In the genomic region with DNA sequence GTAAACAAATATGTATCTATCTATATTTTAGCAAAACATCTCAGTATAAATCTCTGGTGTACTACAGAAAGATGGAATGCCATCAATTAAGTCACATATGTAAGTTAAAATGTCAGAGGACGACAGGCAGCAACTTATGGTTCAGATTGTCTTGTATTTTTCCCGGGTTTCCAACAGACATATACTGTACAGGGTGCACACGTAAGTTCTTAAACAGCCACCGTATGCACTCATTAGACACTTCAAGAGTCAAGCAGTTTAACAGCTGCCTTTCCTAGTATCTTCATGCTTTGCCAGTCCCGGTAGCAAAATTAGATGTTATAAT, we compare ENCODE assay signal across 8 mouse cellular contexts. TPM values are rescaled to one million over a fixed set of nuclear protein-coding genes. Genes with fewer than 3 reads are reported as not detected.
DNase-seq lines count a peak whose midpoint lies in the region; ATAC-seq lines count a peak whose summit lies in the region.

No protein-coding gene starts in this region.

- no peaks in the 10 kb centered on the region for H3K4me1 ChIP-seq in lung, embryonic 15.5 days
- no peaks in the 10 kb centered on the region for H3K4me1 ChIP-seq in forebrain, embryonic 11.5 days (replicated peaks; ENCODE audit: control insufficient read depth, insufficient read depth, low read length)
- no peaks in the 10 kb centered on the region; the same call in 1 of the 2 replicates for H3K4me1 ChIP-seq in limb, embryonic 12.5 days (replicated peaks)
- peaks cover 9% of the 10 kb centered on the region; the same call in 1 of the 2 replicates for H3K4me1 ChIP-seq in neural tube, embryonic 15.5 days

- H3K4me2 ChIP-seq in lung, embryonic 15.5 days: peak overlapping the region; percentile 63
- peak overlapping the region; percentile 54 for H3K4me2 ChIP-seq in forebrain, embryonic 11.5 days (ENCODE audit: low read depth, low read length, severe bottlenecking)
- peak overlapping the region; percentile 62 for H3K4me2 ChIP-seq in limb, embryonic 12.5 days
- H3K4me2 ChIP-seq in neural tube, embryonic 15.5 days: peak overlapping the region; percentile 73

- no peaks in the 10 kb centered on the region for H3K36me3 ChIP-seq in lung, embryonic 15.5 days
- no peaks in the 10 kb centered on the region for H3K36me3 ChIP-seq in forebrain, embryonic 11.5 days (ENCODE audit: control insufficient read depth, insufficient read depth, low read length)
- no peaks in the 10 kb centered on the region for H3K36me3 ChIP-seq in limb, embryonic 12.5 days
- H3K36me3 ChIP-seq in neural tube, embryonic 15.5 days: no peaks in the 10 kb centered on the region

- H3K9ac ChIP-seq in lung, embryonic 15.5 days: peak overlapping the region; percentile 32; the same call in 1 of the 2 replicates
- no peak overlapping the region; the same call in 1 of the 2 replicates for H3K9ac ChIP-seq in forebrain, embryonic 11.5 days (ENCODE audit: low read length)
- H3K9ac ChIP-seq in limb, embryonic 12.5 days (replicated peaks): 0 out of 2 replicates have a peak overlapping the region, but pooled peaks have one; percentile 31
- peak overlapping the region; percentile 20; the same call in 1 of the 2 replicates for H3K9ac ChIP-seq in neural tube, embryonic 15.5 days (replicated peaks)

- no peaks in the 10 kb centered on the region for H3K9me3 ChIP-seq in lung, embryonic 15.5 days
- H3K9me3 ChIP-seq in forebrain, embryonic 11.5 days (ENCODE audit: control insufficient read depth, low read length): no peaks in the 10 kb centered on the region
- H3K9me3 ChIP-seq in limb, embryonic 12.5 days: no peaks in the 10 kb centered on the region
- no peaks in the 10 kb centered on the region for H3K9me3 ChIP-seq in neural tube, embryonic 15.5 days (replicated peaks)

- peak overlapping the region; percentile 38 for H3K4me3 ChIP-seq in lung, embryonic 15.5 days
- H3K4me3 ChIP-seq in forebrain, embryonic 11.5 days (ENCODE audit: low read depth, low read length): peak overlapping the region; percentile 24; the same call in 1 of the 2 replicates
- peak overlapping the region; percentile 34 for H3K4me3 ChIP-seq in limb, embryonic 12.5 days (replicated peaks)
- peak overlapping the region; percentile 40 for H3K4me3 ChIP-seq in neural tube, embryonic 15.5 days (replicated peaks)

- WGBS in lung, embryonic 15.5 days: 7% methylated on average over 5 of the region's 5 CpGs
- WGBS in forebrain, embryonic 11.5 days: 42% methylated on average over 5 of the region's 5 CpGs
- 30% methylated on average over 5 of the region's 5 CpGs for WGBS in limb, embryonic 12.5 days
- 23% methylated on average over 5 of the region's 5 CpGs for WGBS in neural tube, embryonic 15.5 days

- peak; percentile 72; the same call in 1 of the 2 replicates for ATAC-seq in lung, embryonic 15.5 days (ENCODE audit: borderline replicate concordance, extremely low read depth, low FRiP score, low TSS enrichment)
- ATAC-seq in forebrain, embryonic 11.5 days (replicated peaks; ENCODE audit: low FRiP score): peak; percentile 74
- peak; percentile 60 for ATAC-seq in limb, embryonic 12.5 days (ENCODE audit: insufficient number of reproducible peaks, insufficient read depth, low FRiP score, low TSS enrichment, low read depth)
- ATAC-seq in neural tube, embryonic 15.5 days (ENCODE audit: low FRiP score): peak; percentile 74; the same call in 1 of the 2 replicates

- DNase-seq in lung, postnatal 36 days: no peak
- DNase-seq in forebrain, embryonic 11.5 days (ENCODE audit: low spot score): no peak
- DNase-seq in left cerebral cortex, adult 11 months (ENCODE audit: low spot score): no peak
- no peak for DNase-seq in adrenal gland, postnatal 25 days
- DNase-seq in embryo, embryonic 11 days: no peak

- H3K27ac ChIP-seq in lung, embryonic 15.5 days: no peak overlapping the region
- H3K27ac ChIP-seq in forebrain, embryonic 11.5 days (ENCODE audit: low read depth, low read length): no peak overlapping the region
- no peak overlapping the region for H3K27ac ChIP-seq in limb, embryonic 12.5 days
- H3K27ac ChIP-seq in neural tube, embryonic 15.5 days (replicated peaks): no peak overlapping the region

- H3K27me3 ChIP-seq in lung, embryonic 15.5 days: no peaks in the 10 kb centered on the region
- no peaks in the 10 kb centered on the region for H3K27me3 ChIP-seq in forebrain, embryonic 11.5 days (ENCODE audit: control insufficient read depth, insufficient read depth, low read length)
- H3K27me3 ChIP-seq in limb, embryonic 12.5 days: no peaks in the 10 kb centered on the region
- H3K27me3 ChIP-seq in neural tube, embryonic 15.5 days (replicated peaks): no peaks in the 10 kb centered on the region

RNA-seq across cellular contexts. Expression of gene Ms4a18, which starts 26.8 kb away (rescaled TPM):
- polyA plus RNA-seq in lung, embryonic 15.5 days (2015; fragmentation: Nextera tagmentation; extraction: Ambion mirVana): not detected in 2 replicates
- polyA plus RNA-seq in forebrain, embryonic 11.5 days (2014; fragmentation: Nextera tagmentation; extraction: Ambion mirVana): not detected in 2 replicates
- polyA plus RNA-seq in limb, embryonic 12.5 days (2016; fragmentation: Nextera tagmentation; extraction: Ambion mirVana): not detected in 2 replicates
- 1.6 TPM in 1 of 2 replicates, not detected in the other for polyA plus RNA-seq in neural tube, embryonic 15.5 days (2015; fragmentation: Nextera tagmentation; extraction: Ambion mirVana)
- not detected in 2 replicates for total RNA-seq in adrenal gland, postnatal 25 days (2021)

RNA-seq across cellular contexts. Expression of gene Ms4a8a, which starts 36.3 kb away (rescaled TPM):
- 0.19 TPM in 1 of 2 replicates, not detected in the other for polyA plus RNA-seq in lung, embryonic 15.5 days (2015; fragmentation: Nextera tagmentation; extraction: Ambion mirVana)
- not detected in 2 replicates for polyA plus RNA-seq in forebrain, embryonic 11.5 days (2014; fragmentation: Nextera tagmentation; extraction: Ambion mirVana)
- polyA plus RNA-seq in limb, embryonic 12.5 days (2016; fragmentation: Nextera tagmentation; extraction: Ambion mirVana): not detected in 2 replicates
- polyA plus RNA-seq in neural tube, embryonic 15.5 days (2015; fragmentation: Nextera tagmentation; extraction: Ambion mirVana): 2.3 TPM in 1 of 2 replicates, not detected in the other
- 0.90 and 0.94 TPM in 2 replicates for total RNA-seq in adrenal gland, postnatal 25 days (2021)

RNA-seq across cellular contexts. Expression of gene Ms4a15, which starts 51.6 kb away (rescaled TPM):
- 0.27 TPM in 1 of 2 replicates, not detected in the other for polyA plus RNA-seq in lung, embryonic 15.5 days (2015; fragmentation: Nextera tagmentation; extraction: Ambion mirVana)
- not detected in 2 replicates for polyA plus RNA-seq in forebrain, embryonic 11.5 days (2014; fragmentation: Nextera tagmentation; extraction: Ambion mirVana)
- not detected in 2 replicates for polyA plus RNA-seq in limb, embryonic 12.5 days (2016; fragmentation: Nextera tagmentation; extraction: Ambion mirVana)
- polyA plus RNA-seq in neural tube, embryonic 15.5 days (2015; fragmentation: Nextera tagmentation; extraction: Ambion mirVana): not detected in 2 replicates
- not detected in 2 replicates for total RNA-seq in adrenal gland, postnatal 25 days (2021)
